Mouse (Mus musculus) limb, embryonic 12.5 days (tissue): ENCODE data around the gene Znrf1. TPM values are rescaled to one million over a fixed set of nuclear protein-coding genes. Genes with fewer than 3 reads are reported as not detected.
"Not testable (repeated sequence)": the region's sequence is repeated elsewhere in the genome, so short reads cannot be mapped to it uniquely, and the experiment has no call there.

Source experiments
- ATAC-seq: fragments of 200-750 bp; cut with Nextera tagmentation; 2 replicates; pipeline ENCODE4 v1.8.0; 2017; ENCODE audit warnings: low read depth, moderate TSS enrichment; ENCODE audit not compliant: insufficient number of reproducible peaks, insufficient read depth, low FRiP score, low TSS enrichment
- H3K27ac ChIP-seq: fragments of 300-500 bp; sonication (generic); 2 replicates; pipeline ENCODE4 v1.5.1; 2016; ENCODE audit warnings: mild to moderate bottlenecking, moderate library complexity
- H3K27me3 ChIP-seq: fragments of 300-500 bp; sonication (generic); 2 replicates; pipeline ENCODE4 v1.6.1; 2016; ENCODE audit warnings: mild to moderate bottlenecking, moderate library complexity
- H3K36me3 ChIP-seq: fragments of 300-500 bp; sonication (generic); 2 replicates; pipeline ENCODE4 v1.6.1; 2016; ENCODE audit warnings: mild to moderate bottlenecking, moderate library complexity
- H3K4me1 ChIP-seq: fragments of 300-500 bp; sonication (generic); replicated peaks from 2 replicates; pipeline ENCODE4 v1.6.1; 2016
- H3K4me2 ChIP-seq: fragments of 300-500 bp; sonication (generic); 2 replicates; pipeline ENCODE4 v1.6.1; 2016; ENCODE audit warnings: mild to moderate bottlenecking, moderate library complexity
- H3K4me3 ChIP-seq: fragments of 300-500 bp; sonication (generic); replicated peaks from 2 replicates; pipeline ENCODE4 v1.5.1; 2016; ENCODE audit warnings: mild to moderate bottlenecking
- H3K9ac ChIP-seq: fragments of 300-500 bp; sonication (generic); replicated peaks from 2 replicates; pipeline ENCODE4 v1.6.1; 2016; ENCODE audit warnings: mild to moderate bottlenecking, moderate library complexity
- H3K9me3 ChIP-seq: fragments of 300-500 bp; sonication (generic); 2 replicates; pipeline ENCODE4 v1.6.1; 2016; ENCODE audit warnings: mild to moderate bottlenecking, moderate library complexity
- WGBS: fragments of 180-500 bp; shearing (Covaris S2); methylation state at CpG from one replicate; pipeline ENCODE4 v1.1.7; 2016; 5-methylcytosine and 5-hydroxymethylcytosine counted together
- polyA plus RNA-seq: library from polyadenylated mRNA; unstranded; fragments of >200 nt; fragmentation: Nextera tagmentation; extraction: Ambion mirVana; gene quantifications from 2 replicates; pipeline ENCODE4 v1.2.1, GENCODE M21; 2016

Znrf1 gene
- polyA plus RNA-seq = 69.4 and 76.7 TPM in 2 replicates

- no peaks in the 10 kb centered on the region for H3K27me3 ChIP-seq
- H3K9ac ChIP-seq = peak within 1 kb of the TSS; percentile 96
- under 1% methylated on average over 88 of the region's 100 CpGs for WGBS
- H3K4me2 ChIP-seq = peak within 1 kb of the TSS; percentile 87
- H3K9me3 ChIP-seq = no peaks in the 10 kb centered on the region
- peak within 1 kb of the TSS; percentile 98 for H3K27ac ChIP-seq
- peaks cover 6% of the 10 kb centered on the region; the same call in 1 of the 2 replicates for H3K36me3 ChIP-seq
- H3K4me3 ChIP-seq = peak within 1 kb of the TSS; percentile 100
- ATAC-seq = peak; percentile 91
- peaks cover 31% of the 10 kb centered on the region for H3K4me1 ChIP-seq
Measured at GRCm38 (mm10) chr8:111536031-111536977, at the start of gene Znrf1. Znrf1 (plus strand) TSS chr8:111536097.

GRCm38 (mm10) chr8:111490034-111490591, 45.8 kb upstream of the Znrf1 start:
- H3K4me2 ChIP-seq = no peak overlapping the region
- ATAC-seq = no peak
- WGBS = 84% methylated on average over 10 of the region's 10 CpGs
- H3K9me3 ChIP-seq = no peaks in the 10 kb centered on the region
- no peak overlapping the region for H3K27ac ChIP-seq
- H3K4me1 ChIP-seq = no peaks in the 10 kb centered on the region
- no peak overlapping the region for H3K4me3 ChIP-seq
- peaks cover 42% of the 10 kb centered on the region for H3K36me3 ChIP-seq
- H3K27me3 ChIP-seq = no peaks in the 10 kb centered on the region
- H3K9ac ChIP-seq = no peak overlapping the region

DNA sequence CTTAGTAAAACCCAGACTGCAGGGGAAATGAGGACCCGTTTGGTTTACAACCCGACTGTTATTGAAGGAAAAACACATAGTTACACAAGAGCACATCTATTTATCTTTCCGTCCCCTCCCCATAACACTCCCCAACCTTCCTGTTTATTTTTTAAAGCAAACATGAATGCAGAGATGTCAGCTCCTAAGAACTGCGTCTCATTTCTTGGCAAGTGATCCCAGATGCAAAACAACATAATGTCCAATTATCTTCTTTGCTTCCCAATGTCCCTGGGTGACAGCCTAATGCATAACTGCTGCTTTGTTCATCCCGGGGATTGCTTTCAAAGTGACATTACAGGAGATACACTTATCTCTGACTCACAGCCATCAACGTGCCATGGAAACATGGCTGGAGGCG, 44.7 kb upstream of the Znrf1 start:
- Histone ChIP-seq H3K27me3 (no peaks in the 10 kb centered on the region), H3K4me3 (no peak overlapping the region), H3K4me2 (no peak overlapping the region), H3K27ac (no peak overlapping the region), H3K36me3 (peaks cover 44% of the 10 kb centered on the region), H3K4me1 (no peaks in the 10 kb centered on the region), H3K9ac (no peak overlapping the region), H3K9me3 (no peaks in the 10 kb centered on the region)
- WGBS = 77% methylated on average over 7 of the region's 7 CpGs
- ATAC-seq = no peak

DNA sequence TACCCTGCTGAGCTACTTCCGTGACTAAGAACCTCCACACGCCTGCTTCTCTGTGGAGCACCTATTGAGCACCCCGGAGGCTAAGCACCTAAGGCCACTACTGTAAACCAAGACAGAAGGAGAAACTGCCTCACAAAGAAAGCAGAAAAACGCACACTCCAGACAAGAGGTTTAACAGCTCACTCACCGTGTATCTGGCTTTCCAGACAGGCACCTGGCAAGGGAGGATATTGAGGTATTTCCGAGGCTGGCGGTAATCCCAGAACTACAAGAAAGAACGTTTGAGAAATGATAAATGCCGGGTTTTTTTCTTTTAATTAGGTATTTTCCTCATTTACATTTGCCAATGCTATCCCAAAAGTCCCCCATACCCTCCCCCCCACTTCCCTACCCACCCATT, 43.4 kb upstream of the Znrf1 start:
- WGBS = 89% methylated on average over 9 of the region's 9 CpGs
- Histone ChIP-seq H3K4me3 (no peak overlapping the region), H3K36me3 (peaks cover 45% of the 10 kb centered on the region), H3K27me3 (no peaks in the 10 kb centered on the region), H3K9me3 (no peaks in the 10 kb centered on the region), H3K4me1 (no peaks in the 10 kb centered on the region), H3K9ac (no peak overlapping the region), H3K27ac (no peak overlapping the region), H3K4me2 (no peak overlapping the region)
- no peak for ATAC-seq

DNA sequence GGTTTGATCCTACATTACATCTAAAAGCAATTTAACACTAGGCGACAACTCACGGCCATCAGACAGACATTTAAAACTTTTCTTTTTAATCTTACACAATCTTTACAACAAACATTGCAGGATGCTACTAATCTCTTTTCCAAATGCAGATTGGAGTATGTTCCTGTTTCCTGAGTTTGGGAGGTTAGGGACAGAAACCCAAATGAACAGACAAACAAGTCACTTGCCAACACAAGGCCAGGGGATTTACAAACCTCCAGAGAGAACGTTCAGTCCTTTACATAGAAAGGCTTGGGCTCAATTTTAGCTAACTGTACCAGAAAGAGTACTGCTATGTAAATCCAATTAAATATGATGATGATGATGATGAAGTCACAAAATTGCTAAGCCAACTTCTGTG, 42.7 kb upstream of the Znrf1 start:
- Histone ChIP-seq H3K4me3 (no peak overlapping the region), H3K4me2 (no peak overlapping the region), H3K4me1 (no peaks in the 10 kb centered on the region), H3K9ac (no peak overlapping the region), H3K36me3 (peaks cover 52% of the 10 kb centered on the region), H3K27me3 (no peaks in the 10 kb centered on the region), H3K9me3 (no peaks in the 10 kb centered on the region), H3K27ac (no peak overlapping the region)
- WGBS = 93% methylated on average over 3 of the region's 3 CpGs
- ATAC-seq = no peak

DNA sequence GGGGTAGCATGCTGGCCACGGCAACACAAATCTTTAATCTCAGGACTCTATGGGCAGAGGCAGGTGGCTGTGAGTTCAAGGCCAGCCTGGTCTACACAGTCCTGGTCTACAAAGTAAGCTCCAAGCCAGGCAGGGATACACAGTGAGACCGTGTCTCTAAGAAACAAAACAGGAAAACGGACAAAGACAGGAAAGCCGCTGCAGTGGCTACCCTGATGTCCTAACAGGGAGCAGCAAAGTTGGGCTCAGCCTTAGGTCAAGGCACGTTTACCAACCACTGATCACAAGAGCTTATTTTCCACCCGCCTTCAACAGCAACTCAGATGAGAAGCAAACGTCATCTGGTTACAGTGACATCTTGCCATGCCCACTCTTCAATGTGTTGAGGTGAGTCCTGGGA, 39.6 kb upstream of the Znrf1 start:
- 92% methylated on average over 7 of the region's 7 CpGs for WGBS
- no peak overlapping the region for H3K4me2 ChIP-seq
- H3K4me1 ChIP-seq = no peaks in the 10 kb centered on the region
- H3K27me3 ChIP-seq = no peaks in the 10 kb centered on the region
- no peak overlapping the region for H3K9ac ChIP-seq
- peaks cover 68% of the 10 kb centered on the region for H3K36me3 ChIP-seq
- no peaks in the 10 kb centered on the region for H3K9me3 ChIP-seq
- no peak for ATAC-seq
- H3K27ac ChIP-seq = no peak overlapping the region
- H3K4me3 ChIP-seq = no peak overlapping the region

DNA sequence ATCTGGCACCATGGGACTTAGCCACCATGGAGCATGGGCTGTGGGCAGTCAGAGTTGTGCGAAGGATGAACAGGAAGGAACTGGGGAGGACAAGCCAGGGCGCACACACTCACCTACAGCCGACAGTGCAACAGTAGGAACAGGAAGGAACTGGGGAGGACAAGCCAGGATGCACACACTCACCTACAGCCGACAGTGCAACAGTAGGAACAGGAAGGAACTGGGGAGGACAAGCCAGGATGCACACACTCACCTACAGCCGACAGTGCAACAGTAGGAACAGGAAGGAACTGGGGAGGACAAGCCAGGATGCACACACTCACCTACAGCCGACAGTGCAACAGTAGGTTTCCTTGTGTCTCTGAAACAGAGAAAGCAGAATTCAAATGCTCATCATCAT, 37.6 kb upstream of the Znrf1 start:
- not testable (repeated sequence) for H3K4me2 ChIP-seq, H3K27me3 ChIP-seq, H3K9ac ChIP-seq, ATAC-seq, H3K9me3 ChIP-seq, H3K4me1 ChIP-seq, H3K27ac ChIP-seq, H3K4me3 ChIP-seq
- WGBS = 81% methylated on average over 6 of the region's 6 CpGs
- H3K36me3 ChIP-seq = peaks cover 74% of the 10 kb centered on the region

DNA sequence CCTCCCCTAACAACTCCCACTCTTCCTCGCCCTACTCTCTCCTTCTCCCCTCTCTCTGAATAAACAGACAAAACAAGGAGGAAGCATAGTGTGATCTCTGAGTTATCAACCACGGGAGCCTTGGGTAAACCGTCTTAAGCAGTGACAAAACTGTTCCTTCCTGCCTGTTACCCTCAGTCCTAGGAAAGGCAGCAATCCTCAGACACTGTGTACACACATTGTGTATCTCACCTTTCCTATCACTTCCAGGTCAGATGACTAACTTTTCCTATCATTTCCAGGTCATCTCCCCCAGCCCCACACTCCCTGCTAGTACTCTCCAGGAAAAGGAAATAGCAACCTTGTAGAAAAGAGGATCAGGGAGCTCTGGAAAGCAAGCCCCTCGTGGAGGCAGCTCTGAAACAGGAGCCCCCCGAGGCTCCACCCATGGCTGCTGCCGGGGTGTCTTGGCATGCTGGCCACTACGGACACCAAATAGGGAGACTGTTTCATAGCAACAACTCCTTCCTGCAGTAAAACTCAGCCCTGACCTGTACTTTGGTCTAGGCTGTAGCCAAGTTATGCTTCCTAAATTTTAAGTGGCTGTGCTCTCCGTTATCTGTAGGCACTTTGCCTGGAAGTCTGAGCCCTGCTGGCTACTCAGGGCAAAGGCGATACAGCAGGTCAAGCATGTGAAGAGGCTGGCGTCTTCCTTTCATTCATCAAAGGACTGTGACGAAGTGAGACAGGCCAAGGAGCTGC, 34.0 kb upstream of the Znrf1 start:
- Histone ChIP-seq H3K27me3 (no peaks in the 10 kb centered on the region), H3K4me3 (no peak overlapping the region), H3K9me3 (no peaks in the 10 kb centered on the region), H3K36me3 (peaks cover 57% of the 10 kb centered on the region), H3K4me1 (no peaks in the 10 kb centered on the region), H3K4me2 (no peak overlapping the region), H3K9ac (no peak overlapping the region), H3K27ac (no peak overlapping the region)
- ATAC-seq = no peak
- WGBS = 59% methylated on average over 11 of the region's 11 CpGs

DNA sequence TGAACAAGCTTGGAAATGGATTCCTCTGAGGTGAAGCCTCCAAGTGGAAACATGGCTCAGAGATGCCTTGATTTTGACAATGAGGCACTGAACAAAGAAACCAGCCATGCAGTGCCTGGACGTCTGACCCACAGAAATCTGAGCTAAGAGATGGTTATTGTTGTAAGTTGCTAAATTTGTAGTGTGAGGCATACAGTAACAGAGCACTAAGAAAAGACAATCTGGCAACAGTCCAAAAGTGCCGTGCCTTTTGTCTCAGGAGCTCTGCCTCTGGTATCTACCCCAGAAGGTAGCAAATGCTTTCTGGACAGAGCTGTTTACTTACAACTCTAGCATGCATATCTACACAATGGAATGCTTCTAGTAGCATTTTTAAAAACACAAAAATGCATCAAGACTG, 27.3 kb upstream of the Znrf1 start:
- Histone ChIP-seq H3K9ac (no peak overlapping the region), H3K4me3 (no peak overlapping the region), H3K27me3 (no peaks in the 10 kb centered on the region), H3K27ac (no peak overlapping the region), H3K9me3 (no peaks in the 10 kb centered on the region), H3K4me2 (no peak overlapping the region), H3K4me1 (no peaks in the 10 kb centered on the region), H3K36me3 (peaks cover 7% of the 10 kb centered on the region)
- ATAC-seq = no peak
- 67% methylated on average over 2 of the region's 2 CpGs for WGBS

DNA sequence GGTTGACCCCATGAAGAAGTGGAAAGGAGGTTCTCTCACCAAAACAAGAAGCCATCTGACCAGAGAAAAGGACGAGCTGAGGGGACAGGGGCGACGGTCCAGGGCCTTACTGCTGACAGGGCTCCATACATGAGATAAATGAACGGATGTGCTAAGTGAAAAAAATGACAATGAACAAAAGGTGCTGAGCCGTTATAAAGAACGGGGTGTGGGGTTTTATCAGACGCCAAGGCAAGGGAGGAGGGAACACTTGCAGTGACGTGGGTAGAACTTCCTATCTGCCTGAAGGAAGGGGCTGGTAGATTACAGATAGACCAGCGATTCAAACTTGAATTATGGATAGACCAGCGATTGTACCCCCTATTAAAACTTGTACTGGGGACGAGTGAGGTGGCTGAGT, 26.6 kb upstream of the Znrf1 start:
- WGBS = 88% methylated on average over 11 of the region's 11 CpGs
- H3K27me3 ChIP-seq = no peaks in the 10 kb centered on the region
- H3K9me3 ChIP-seq = no peaks in the 10 kb centered on the region
- no peaks in the 10 kb centered on the region for H3K4me1 ChIP-seq
- no peak overlapping the region for H3K4me3 ChIP-seq
- H3K9ac ChIP-seq = no peak overlapping the region
- H3K4me2 ChIP-seq = no peak overlapping the region
- ATAC-seq = no peak
- H3K27ac ChIP-seq = no peak overlapping the region
- H3K36me3 ChIP-seq = peaks cover under 1% of the 10 kb centered on the region; the same call in 1 of the 2 replicates

DNA sequence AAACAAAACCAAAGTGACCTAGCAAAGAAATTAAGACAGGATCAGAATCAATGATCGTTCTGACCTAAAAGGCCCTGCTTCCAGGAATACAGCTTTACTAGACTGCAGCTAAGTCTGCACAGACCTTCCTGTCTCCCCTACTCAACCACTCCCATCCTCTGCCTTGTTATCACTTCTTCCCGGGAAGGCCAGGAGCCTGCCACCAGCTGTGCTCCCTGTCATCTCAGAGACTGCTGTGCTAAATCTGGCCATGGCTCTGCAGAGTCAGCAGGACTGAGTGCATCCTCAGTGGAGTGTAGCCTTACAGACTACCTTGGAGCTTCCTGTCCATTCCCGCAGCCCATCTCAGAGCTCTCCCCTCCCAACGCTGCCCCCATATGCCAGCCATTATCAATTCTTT, 25.5 kb upstream of the Znrf1 start:
- no peak for ATAC-seq
- Histone ChIP-seq H3K4me3 (no peak overlapping the region), H3K9ac (no peak overlapping the region), H3K9me3 (no peaks in the 10 kb centered on the region), H3K27me3 (no peaks in the 10 kb centered on the region), H3K36me3 (peaks cover 7% of the 10 kb centered on the region; the same call in 1 of the 2 replicates), H3K4me1 (no peaks in the 10 kb centered on the region), H3K4me2 (no peak overlapping the region), H3K27ac (no peak overlapping the region)
- WGBS = 66% methylated on average over 4 of the region's 4 CpGs
